Mouse (Mus musculus): Measurements from ENCODE around the gene Melk. TPM values are rescaled to one million over a fixed set of nuclear protein-coding genes. Genes with fewer than 3 reads are reported as not detected.

Melk gene
- total RNA-seq, 2 experiments from 2014 or later = 0.29 to 0.30 TPM

GRCm38 (mm10) chr4:44325453-44325852, 24.8 kb downstream of the Melk start:
- DNase-seq (ENCODE audit: low spot score in 2 of 2) = no peak

- DNase-seq (ENCODE audit: low spot score in 2 of 2) = no peak
Observed at GRCm38 (mm10) chr4:44326721-44327120, 26.0 kb downstream of the Melk start.

- no peak for DNase-seq (ENCODE audit: low spot score in 2 of 2)
Observed at GRCm38 (mm10) chr4:44327976-44328375, 27.3 kb downstream of the Melk start.

- no peak for DNase-seq (ENCODE audit: low spot score in 2 of 2)
Observed at GRCm38 (mm10) chr4:44335006-44335405, 34.3 kb downstream of the Melk start.

- no peak for DNase-seq (ENCODE audit: low spot score in 2 of 2)
Observed at GRCm38 (mm10) chr4:44361670-44362069, 61.0 kb downstream of the Melk start.

GRCm38 (mm10) chr4:44363434-44364013, 62.8 kb downstream of the Melk start:
- DNase-seq (ENCODE audit: low spot score in 2 of 2) = no peak

GRCm38 (mm10) chr4:44392231-44393216, 91.8 kb downstream of the Melk start:
- no peak for DNase-seq (ENCODE audit: low spot score in 2 of 2)

- DNase-seq (ENCODE audit: low spot score in 2 of 2) = peak in 1 of 2 experiments; percentile 19
Observed at GRCm38 (mm10) chr4:44402607-44403006, 101.9 kb downstream of the Melk start.

- DNase-seq (ENCODE audit: low spot score in 2 of 2) = no peak
Observed at GRCm38 (mm10) chr4:44404487-44404886, 103.8 kb downstream of the Melk start.

Other genes starting within 250 kb of the Melk start
- gene Gne, start 216.7 kb upstream of the Melk start, total RNA-seq (2021) = 10 to 100 TPM; 30.1 to 35.3 TPM
- gene Rnf38, start 67.1 kb upstream of the Melk start, total RNA-seq (2021) = 10 to 100 TPM; 30.4 to 33.2 TPM

All from adrenal gland, adult 18-20 months (tissue).